Comparison of ENCODE assay signal across 8 mouse cellular contexts in the genomic region with DNA sequence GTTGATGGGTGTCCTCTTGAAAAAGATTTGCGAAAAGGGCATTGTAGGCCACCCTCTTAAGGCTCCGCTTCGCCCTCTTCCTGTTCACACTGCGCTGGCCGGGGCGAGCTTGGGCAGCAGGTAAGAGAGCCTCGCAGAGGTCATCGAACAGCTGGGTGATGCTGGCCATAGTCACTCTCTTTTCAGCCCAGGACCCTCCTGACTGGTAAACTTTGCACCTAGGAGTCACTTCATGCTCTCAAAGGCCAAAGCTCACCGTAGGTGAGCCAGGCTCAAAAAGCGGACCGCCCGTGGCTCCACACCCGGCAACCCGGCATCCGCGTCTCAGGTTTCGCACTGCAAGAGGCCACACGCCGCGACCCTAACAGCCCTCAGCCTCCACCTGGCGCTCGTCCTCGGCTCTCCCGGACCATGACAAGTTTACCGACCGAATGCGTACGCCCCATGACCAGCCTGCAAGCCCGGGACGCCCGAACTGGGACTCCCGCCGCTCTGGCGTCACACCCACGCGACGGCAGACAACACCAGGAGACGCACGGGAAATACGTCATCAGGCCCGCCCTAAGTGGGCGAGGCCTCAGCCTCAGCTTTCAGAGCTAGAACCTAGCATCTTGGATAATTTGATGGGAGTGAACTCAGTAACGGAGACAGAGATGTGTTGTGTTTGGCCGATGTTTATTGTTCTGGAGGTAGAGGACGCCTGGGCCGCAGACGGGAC. TPM values are rescaled to one million over a fixed set of nuclear protein-coding genes. Genes with fewer than 3 reads are reported as not detected.
DNase-seq lines count a peak whose midpoint lies in the region; ATAC-seq lines count a peak whose summit lies in the region.

Tubgcp6 (minus strand) TSS at position 464 of the 718 bp plus-strand sequence.

- WGBS in hindbrain, embryonic 11.5 days, result under 1% methylated on average over 47 of the region's 47 CpGs

- peak within 1 kb of the TSS; percentile 80 for H3K4me2 ChIP-seq in hindbrain, embryonic 11.5 days (replicated peaks; ENCODE audit: low read depth, low read length)

- ATAC-seq in hindbrain, embryonic 11.5 days (ENCODE audit: low FRiP score), result peak; percentile 84

- DNase-seq in MN1 (ENCODE audit: low spot score), result peak; percentile 96
- peak; percentile 96 for DNase-seq in cerebellum, adult 9-10 months
- peak; percentile 93 to 97 for DNase-seq in frontal cortex, adult 2 months (ENCODE audit: extremely low spot score in 1 of 2, low spot score in 1 of 2)
- peak; percentile 99 for DNase-seq in hindbrain, embryonic 11.5 days (ENCODE audit: low spot score)
- DNase-seq in layer of hippocampus, postnatal 10 days (ENCODE audit: low spot score in 2 of 2), result peak; percentile 96 to 97
- DNase-seq in lung, postnatal 10 days, result peak; percentile 97
- peak; percentile 91 for DNase-seq in ovary, postnatal 36 days (ENCODE audit: low spot score)
- peak; percentile 94 for DNase-seq in thymus, postnatal 25 days

- peak within 1 kb of the TSS; percentile 92 for H3K4me3 ChIP-seq in hindbrain, embryonic 11.5 days (ENCODE audit: low read depth, low read length)

- no peaks in the 10 kb centered on the region for H3K27me3 ChIP-seq in hindbrain, embryonic 11.5 days (ENCODE audit: control insufficient read depth, insufficient read depth, low read length)

- H3K9ac ChIP-seq in hindbrain, embryonic 11.5 days (ENCODE audit: low read depth, low read length), result peak within 1 kb of the TSS; percentile 82

- peak within 1 kb of the TSS; percentile 76 for H3K27ac ChIP-seq in hindbrain, embryonic 11.5 days (ENCODE audit: low read depth, low read length)

- H3K36me3 ChIP-seq in hindbrain, embryonic 11.5 days (ENCODE audit: control insufficient read depth, insufficient read depth, low read length), result no peaks in the 10 kb centered on the region

- peaks cover 14% of the 10 kb centered on the region for H3K4me1 ChIP-seq in hindbrain, embryonic 11.5 days (replicated peaks; ENCODE audit: control insufficient read depth, insufficient read depth, low read length)

- no peaks in the 10 kb centered on the region for H3K9me3 ChIP-seq in hindbrain, embryonic 11.5 days (ENCODE audit: control insufficient read depth, low read length)

RNA-seq across cellular contexts. Expression of gene Tubgcp6, which starts in this region (rescaled TPM):
- 37.4 and 39.8 TPM in 2 replicates for polyA plus RNA-seq in frontal cortex, adult 2 months (2012; rRNA removed)
- polyA plus RNA-seq in hindbrain, embryonic 11.5 days (2014; fragmentation: Nextera tagmentation; extraction: Ambion mirVana), result 17.5 and 17.6 TPM in 2 replicates
- total RNA-seq in layer of hippocampus, postnatal 10 days (2021), result 10 to 100 TPM; 26.5 to 30.0 TPM

Comparison
In these comparisons a context has a peak if more than half of its experiments do, and no peak if none do; other contexts are left out.
1. Peak in every context shown above with its lines: DNase-seq, ATAC-seq, H3K4me3 ChIP-seq and H3K27ac ChIP-seq.